Comparison of ENCODE assay signal across 8 mouse cellular contexts in the genomic region with DNA sequence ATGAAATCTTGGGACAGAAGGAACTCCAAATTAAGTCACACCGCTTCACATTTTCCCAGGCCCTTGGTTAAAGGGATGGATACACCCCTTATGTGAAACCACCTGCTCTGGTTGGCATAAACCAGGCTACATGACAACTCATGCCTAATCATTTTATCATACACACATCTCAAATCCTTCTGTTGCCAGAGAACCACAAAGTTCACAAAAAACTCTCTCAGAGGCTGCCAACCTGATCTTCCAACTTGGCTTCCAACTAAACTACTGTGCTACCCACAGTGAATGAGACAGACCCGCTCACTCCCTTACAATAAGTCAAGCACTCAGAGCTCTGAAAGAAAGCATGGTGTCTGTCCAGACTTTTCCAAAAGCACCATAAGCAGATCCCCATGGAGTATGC. TPM values are rescaled to one million over a fixed set of nuclear protein-coding genes. Genes with fewer than 3 reads are reported as not detected.
A peak's percentile ranks its signal among the peaks of the same experiment; 100 is the strongest.
DNase-seq lines count a peak whose midpoint lies in the region; ATAC-seq lines count a peak whose summit lies in the region.

No protein-coding gene starts in this region.

- peak; percentile 33 for DNase-seq in cerebellum, adult 9-10 months
- DNase-seq in cerebellum, postnatal 36 days = no peak
- no peak for DNase-seq in lung, postnatal 14 days
- no peak for DNase-seq in thymus, adult 18-20 months

- H3K9me3 ChIP-seq in lung, embryonic 15.5 days = no peaks in the 10 kb centered on the region
- H3K9me3 ChIP-seq in limb, embryonic 12.5 days = no peaks in the 10 kb centered on the region
- H3K9me3 ChIP-seq in stomach, embryonic 15.5 days = no peaks in the 10 kb centered on the region

- H3K36me3 ChIP-seq in lung, embryonic 15.5 days = no peaks in the 10 kb centered on the region
- peaks cover 3% of the 10 kb centered on the region; the same call in 1 of the 2 replicates for H3K36me3 ChIP-seq in limb, embryonic 12.5 days
- no peaks in the 10 kb centered on the region for H3K36me3 ChIP-seq in stomach, embryonic 15.5 days

- peaks cover 41% of the 10 kb centered on the region for H3K4me1 ChIP-seq in lung, embryonic 15.5 days
- H3K4me1 ChIP-seq in limb, embryonic 12.5 days (replicated peaks) = peaks cover 30% of the 10 kb centered on the region
- H3K4me1 ChIP-seq in stomach, embryonic 15.5 days = peaks cover 8% of the 10 kb centered on the region

- 82% methylated on average over 2 of the region's 2 CpGs for WGBS in lung, embryonic 15.5 days
- 90% methylated on average over 2 of the region's 2 CpGs for WGBS in limb, embryonic 12.5 days
- 76% methylated on average over 2 of the region's 2 CpGs for WGBS in stomach, embryonic 15.5 days

- peak overlapping the region; percentile 84 for H3K4me3 ChIP-seq in lung, embryonic 15.5 days
- H3K4me3 ChIP-seq in limb, embryonic 12.5 days (replicated peaks) = peak overlapping the region; percentile 99
- no peak overlapping the region; the same call in 1 of the 2 replicates for H3K4me3 ChIP-seq in stomach, embryonic 15.5 days (replicated peaks)

- no peaks in the 10 kb centered on the region for H3K27me3 ChIP-seq in lung, embryonic 15.5 days
- H3K27me3 ChIP-seq in limb, embryonic 12.5 days = no peaks in the 10 kb centered on the region
- no peaks in the 10 kb centered on the region for H3K27me3 ChIP-seq in stomach, embryonic 15.5 days (replicated peaks)

- peak overlapping the region; percentile 54 for H3K4me2 ChIP-seq in lung, embryonic 15.5 days
- H3K4me2 ChIP-seq in limb, embryonic 12.5 days = peak overlapping the region; percentile 58
- H3K4me2 ChIP-seq in stomach, embryonic 15.5 days = peak overlapping the region; percentile 57

- H3K27ac ChIP-seq in lung, embryonic 15.5 days = 0 out of 2 replicates have a peak overlapping the region, but pooled peaks have one; percentile 21
- no peak overlapping the region for H3K27ac ChIP-seq in limb, embryonic 12.5 days
- H3K27ac ChIP-seq in stomach, embryonic 15.5 days = no peak overlapping the region

- H3K9ac ChIP-seq in lung, embryonic 15.5 days = peak overlapping the region; percentile 89
- H3K9ac ChIP-seq in limb, embryonic 12.5 days (replicated peaks) = no peak overlapping the region
- H3K9ac ChIP-seq in stomach, embryonic 15.5 days = no peak overlapping the region

- ATAC-seq in lung, embryonic 15.5 days (ENCODE audit: borderline replicate concordance, extremely low read depth, low FRiP score, low TSS enrichment) = no peak
- ATAC-seq in limb, embryonic 12.5 days (ENCODE audit: insufficient number of reproducible peaks, insufficient read depth, low FRiP score, low TSS enrichment, low read depth) = no peak
- ATAC-seq in stomach, embryonic 15.5 days (ENCODE audit: insufficient read depth, low FRiP score, low read depth) = no peak
- ATAC-seq in megakaryocyte-erythroid progenitor cell, adult 5-6 weeks (replicated peaks; ENCODE audit: low FRiP score, low TSS enrichment, poor library complexity, severe bottlenecking) = no peak

RNA-seq across cellular contexts. Expression of a gene that starts 1.6 kb away (rescaled TPM):
- 28.7 and 32.8 TPM in 2 replicates for polyA plus RNA-seq in lung, embryonic 15.5 days (2015; fragmentation: Nextera tagmentation; extraction: Ambion mirVana)
- 43.5 and 50.1 TPM in 2 replicates for polyA plus RNA-seq in limb, embryonic 12.5 days (2016; fragmentation: Nextera tagmentation; extraction: Ambion mirVana)
- polyA plus RNA-seq in stomach, embryonic 15.5 days (2015; fragmentation: Nextera tagmentation; extraction: Ambion mirVana) = 25.7 and 29.0 TPM in 2 replicates
- 47.6 and 49.7 TPM in 2 replicates for total RNA-seq in megakaryocyte-erythroid progenitor cell, adult 5-6 weeks (2014; fragmentation: Nextera tagmentation)
- 32.2 and 53.2 TPM in 2 replicates for total RNA-seq in megakaryocyte-erythroid progenitor cell, adult 5-6 weeks (2017)
